Mouse (Mus musculus) neural tube, embryonic 13.5 days (tissue): ENCODE measurements around the gene Dnah17. TPM values are rescaled to one million over a fixed set of nuclear protein-coding genes. Genes with fewer than 3 reads are reported as not detected.

Experiments
- ATAC-seq: fragments of 200-750 bp; cut with Nextera tagmentation; 2 replicates; pipeline ENCODE4 v1.8.0; 2017; ENCODE audit warnings: low read depth, mild to moderate bottlenecking, moderate TSS enrichment, moderate library complexity
- H3K27ac ChIP-seq: fragments of 300-500 bp; sonication (generic); replicated peaks from 2 replicates; pipeline ENCODE4 v1.5.1; 2015; ENCODE audit warnings: moderate library complexity, mild to moderate bottlenecking, inconsistent platforms
- H3K27me3 ChIP-seq: fragments of 300-500 bp; sonication (generic); 2 replicates; pipeline ENCODE4 v1.6.1; 2015; ENCODE audit warnings: mild to moderate bottlenecking, inconsistent platforms
- H3K36me3 ChIP-seq: fragments of 300-500 bp; sonication (generic); 2 replicates; pipeline ENCODE4 v1.6.1; 2015; ENCODE audit warnings: mild to moderate bottlenecking, inconsistent platforms
- H3K4me1 ChIP-seq: fragments of 300-500 bp; sonication (generic); replicated peaks from 2 replicates; pipeline ENCODE4 v1.6.1; 2015; ENCODE audit warnings: inconsistent platforms
- H3K4me2 ChIP-seq: fragments of 300-500 bp; sonication (generic); 2 replicates; pipeline ENCODE4 v1.6.1; 2015; ENCODE audit warnings: inconsistent platforms, mild to moderate bottlenecking, moderate library complexity
- H3K4me3 ChIP-seq: fragments of 300-500 bp; sonication (generic); 2 replicates; pipeline ENCODE4 v1.5.1; 2015; ENCODE audit warnings: mild to moderate bottlenecking, inconsistent platforms
- H3K9ac ChIP-seq: fragments of 300-500 bp; sonication (generic); 2 replicates; pipeline ENCODE4 v1.6.1; 2015; ENCODE audit warnings: moderate library complexity, mild to moderate bottlenecking, inconsistent platforms
- H3K9me3 ChIP-seq: fragments of 300-500 bp; sonication (generic); 2 replicates; pipeline ENCODE4 v1.6.1; 2016; ENCODE audit warnings: inconsistent platforms
- WGBS: fragments of 180-500 bp; shearing (Covaris S2); methylation state at CpG from one replicate; pipeline ENCODE4 v1.1.7; 2015; 5-methylcytosine and 5-hydroxymethylcytosine counted together
- polyA plus RNA-seq: library from polyadenylated mRNA; unstranded; fragments of >200 nt; fragmentation: Nextera tagmentation; extraction: Ambion mirVana; gene quantifications from 2 replicates; pipeline ENCODE4 v1.2.1, GENCODE M21; 2015

Gene Dnah17
- polyA plus RNA-seq, 1 experiment from 2014 or later: 0.22 TPM

- H3K9ac ChIP-seq: peak overlapping the region; percentile 58; the same call in 1 of the 2 replicates
- no peak overlapping the region for H3K4me3 ChIP-seq
- no peak overlapping the region for H3K4me2 ChIP-seq
- no peaks in the 10 kb centered on the region for H3K9me3 ChIP-seq
- peaks cover 39% of the 10 kb centered on the region for H3K4me1 ChIP-seq
- H3K27ac ChIP-seq: peak overlapping the region; percentile 38; the same call in 1 of the 2 replicates
- peaks cover 29% of the 10 kb centered on the region for H3K36me3 ChIP-seq
- 41% methylated on average over 4 of the region's 4 CpGs for WGBS
- no peaks in the 10 kb centered on the region for H3K27me3 ChIP-seq
- 0 out of 2 replicates have a peak, but pooled peaks have one; percentile 9 for ATAC-seq
Observed at GRCm38 (mm10) chr11:118009865-118010571, 120.4 kb downstream of the Dnah17 start.

GRCm38 (mm10) chr11:118008843-118009242, 121.6 kb downstream of the Dnah17 start:
- Histone ChIP-seq H3K9ac (0 out of 2 replicates have a peak overlapping the region, but pooled peaks have one; percentile 58), H3K4me1 (peaks cover 39% of the 10 kb centered on the region), H3K9me3 (no peaks in the 10 kb centered on the region), H3K27me3 (no peaks in the 10 kb centered on the region), H3K4me3 (no peak overlapping the region), H3K27ac (no peak overlapping the region), H3K4me2 (no peak overlapping the region), H3K36me3 (peaks cover 33% of the 10 kb centered on the region)
- WGBS: 84% methylated on average over 8 of the region's 8 CpGs
- ATAC-seq: no peak

GRCm38 (mm10) chr11:118008144-118008805, 122.2 kb downstream of the Dnah17 start:
- Histone ChIP-seq H3K36me3 (peaks cover 39% of the 10 kb centered on the region), H3K9me3 (no peaks in the 10 kb centered on the region), H3K27me3 (no peaks in the 10 kb centered on the region), H3K4me3 (no peak overlapping the region), H3K4me1 (peaks cover 39% of the 10 kb centered on the region), H3K27ac (no peak overlapping the region), H3K4me2 (no peak overlapping the region), H3K9ac (no peak overlapping the region; the same call in 1 of the 2 replicates)
- 68% methylated on average over 5 of the region's 5 CpGs for WGBS
- no peak for ATAC-seq

- no peak overlapping the region for H3K4me2 ChIP-seq
- peaks cover 39% of the 10 kb centered on the region for H3K4me1 ChIP-seq
- no peak overlapping the region; the same call in 1 of the 2 replicates for H3K9ac ChIP-seq
- no peaks in the 10 kb centered on the region for H3K9me3 ChIP-seq
- H3K4me3 ChIP-seq: no peak overlapping the region
- H3K36me3 ChIP-seq: peaks cover 44% of the 10 kb centered on the region
- H3K27me3 ChIP-seq: no peaks in the 10 kb centered on the region
- no peak overlapping the region for H3K27ac ChIP-seq
- ATAC-seq: no peak
- 73% methylated on average over 8 of the region's 8 CpGs for WGBS
Observed at GRCm38 (mm10) chr11:118007460-118008143, 122.8 kb downstream of the Dnah17 start.

GRCm38 (mm10) chr11:118004217-118004616, 126.2 kb downstream of the Dnah17 start:
- no peaks in the 10 kb centered on the region for H3K9me3 ChIP-seq
- H3K36me3 ChIP-seq: peaks cover 71% of the 10 kb centered on the region
- no peaks in the 10 kb centered on the region for H3K27me3 ChIP-seq
- no peak overlapping the region for H3K4me3 ChIP-seq
- no peak for ATAC-seq
- H3K9ac ChIP-seq: no peak overlapping the region
- H3K27ac ChIP-seq: no peak overlapping the region
- H3K4me1 ChIP-seq: peaks cover 17% of the 10 kb centered on the region
- WGBS: 85% methylated on average over 5 of the region's 5 CpGs
- no peak overlapping the region for H3K4me2 ChIP-seq

- Histone ChIP-seq H3K4me3 (no peak overlapping the region), H3K4me2 (no peak overlapping the region), H3K9me3 (no peaks in the 10 kb centered on the region), H3K36me3 (peaks cover 76% of the 10 kb centered on the region), H3K27ac (no peak overlapping the region), H3K9ac (no peak overlapping the region), H3K4me1 (peaks cover 12% of the 10 kb centered on the region), H3K27me3 (no peaks in the 10 kb centered on the region)
- ATAC-seq: no peak
- 82% methylated on average over 5 of the region's 5 CpGs for WGBS
Observed at GRCm38 (mm10) chr11:118003718-118004117, 126.7 kb downstream of the Dnah17 start.

- Histone ChIP-seq H3K9me3 (no peaks in the 10 kb centered on the region), H3K27ac (no peak overlapping the region), H3K4me2 (no peak overlapping the region), H3K9ac (no peak overlapping the region), H3K27me3 (no peaks in the 10 kb centered on the region), H3K4me1 (peaks cover 9% of the 10 kb centered on the region), H3K4me3 (no peak overlapping the region), H3K36me3 (peaks cover 80% of the 10 kb centered on the region)
- 96% methylated on average over 14 of the region's 14 CpGs for WGBS
- ATAC-seq: no peak
Observed at GRCm38 (mm10) chr11:118003176-118003575, 127.3 kb downstream of the Dnah17 start.

- 95% methylated on average over 7 of the region's 7 CpGs for WGBS
- no peak overlapping the region for H3K4me2 ChIP-seq
- peaks cover 7% of the 10 kb centered on the region for H3K4me1 ChIP-seq
- H3K27me3 ChIP-seq: no peaks in the 10 kb centered on the region
- no peaks in the 10 kb centered on the region for H3K9me3 ChIP-seq
- no peak overlapping the region for H3K4me3 ChIP-seq
- no peak overlapping the region for H3K27ac ChIP-seq
- peaks cover 67% of the 10 kb centered on the region for H3K36me3 ChIP-seq
- ATAC-seq: no peak
- H3K9ac ChIP-seq: no peak overlapping the region
Observed at GRCm38 (mm10) chr11:118000565-118001215, 129.7 kb downstream of the Dnah17 start.

GRCm38 (mm10) chr11:118000083-118000482, 130.4 kb downstream of the Dnah17 start:
- 72% methylated on average over 1 of the region's 1 CpGs for WGBS

GRCm38 (mm10) chr11:117999260-117999934, 131.0 kb downstream of the Dnah17 start:
- 92% methylated on average over 6 of the region's 6 CpGs for WGBS
- no peaks in the 10 kb centered on the region for H3K27me3 ChIP-seq
- H3K4me3 ChIP-seq: no peak overlapping the region
- H3K4me2 ChIP-seq: no peak overlapping the region
- no peak for ATAC-seq
- H3K9ac ChIP-seq: no peak overlapping the region
- H3K9me3 ChIP-seq: no peaks in the 10 kb centered on the region
- H3K4me1 ChIP-seq: peaks cover 20% of the 10 kb centered on the region
- no peak overlapping the region for H3K27ac ChIP-seq
- H3K36me3 ChIP-seq: peaks cover 54% of the 10 kb centered on the region

More at GRCm38 (mm10) chr11:118000083-118000482, 130.4 kb downstream of the Dnah17 start:
- H3K36me3 ChIP-seq: peaks cover 61% of the 10 kb centered on the region
- H3K4me1 ChIP-seq: peaks cover 13% of the 10 kb centered on the region
- no peaks in the 10 kb centered on the region for H3K9me3 ChIP-seq
- H3K4me3 ChIP-seq: no peak overlapping the region
- no peaks in the 10 kb centered on the region for H3K27me3 ChIP-seq
- ATAC-seq: no peak
- no peak overlapping the region for H3K9ac ChIP-seq
- no peak overlapping the region for H3K4me2 ChIP-seq
- no peak overlapping the region for H3K27ac ChIP-seq

- Histone ChIP-seq H3K9me3 (no peaks in the 10 kb centered on the region), H3K27ac (no peak overlapping the region), H3K4me1 (peaks cover 30% of the 10 kb centered on the region), H3K4me3 (no peak overlapping the region), H3K4me2 (no peak overlapping the region), H3K27me3 (no peaks in the 10 kb centered on the region), H3K9ac (no peak overlapping the region), H3K36me3 (peaks cover 43% of the 10 kb centered on the region)
- 91% methylated on average over 4 of the region's 4 CpGs for WGBS
- no peak for ATAC-seq
Observed at GRCm38 (mm10) chr11:117998356-117998755, 132.1 kb downstream of the Dnah17 start.
